Mouse (Mus musculus) heart, adult 2 months (tissue): ENCODE measurements at regions not wholly inside any gene's neighbourhood (a gene's known extent, or its start where the extent isn't known, plus 50 kb on each side); places are given as distances from the start of the nearest gene placed in this dataset.

Experiments
- CTCF ChIP-seq: fragments of 200-600 bp; IDR thresholded peaks from 2 replicates; pipeline ENCODE4 v1.8.1; 2022; ENCODE audit warnings: antibody characterized with exemption, mild to moderate bottlenecking, moderate library complexity
- EP300 ChIP-seq: fragments of 200-500 bp; IDR thresholded peaks from 2 replicates; pipeline ENCODE4 v1.6.1; 2011; ENCODE audit warnings: low read depth, low read length, control low read depth; ENCODE audit not compliant: insufficient read depth
- POLR2A ChIP-seq: fragments of 200-500 bp; IDR thresholded peaks from 2 replicates; pipeline ENCODE4 v1.6.1; 2011; ENCODE audit warnings: mild to moderate bottlenecking, low read depth, low read length, control low read depth; ENCODE audit not compliant: insufficient read depth

GRCm38 (mm10) chr3:56493937-56494336, 310.4 kb upstream of the Nbea start:
- TF ChIP-seq CTCF (no peak), EP300 (no peak), POLR2A (no peak)
